Mouse (Mus musculus): Measurements from ENCODE around the gene Ttc17. TPM values are rescaled to one million over a fixed set of nuclear protein-coding genes. Genes with fewer than 3 reads are reported as not detected.
A peak's percentile ranks its signal among the peaks of the same experiment; 100 is the strongest.

Gene Ttc17
- polyA plus RNA-seq, 1 experiment from 2014 or later: 13.8 TPM

- Histone ChIP-seq H3K4me3 (no peak overlapping the region), H3K4me1 (peaks cover 26% of the 10 kb centered on the region), H3K9me3 (no peaks in the 10 kb centered on the region), H3K27ac (no peak overlapping the region), H3K27me3 (ENCODE audit: poor library complexity, severe bottlenecking) (peaks cover 49% of the 10 kb centered on the region), H3K36me3 (replicated peaks) (no peaks in the 10 kb centered on the region)
- WGBS: 75% methylated on average over 4 of the region's 4 CpGs
- no peak for DNase-seq (ENCODE audit: extremely low spot score, low spot score)
Observed at GRCm38 (mm10) chr2:94276103-94276502, 130.4 kb downstream of the Ttc17 start.

DNA sequence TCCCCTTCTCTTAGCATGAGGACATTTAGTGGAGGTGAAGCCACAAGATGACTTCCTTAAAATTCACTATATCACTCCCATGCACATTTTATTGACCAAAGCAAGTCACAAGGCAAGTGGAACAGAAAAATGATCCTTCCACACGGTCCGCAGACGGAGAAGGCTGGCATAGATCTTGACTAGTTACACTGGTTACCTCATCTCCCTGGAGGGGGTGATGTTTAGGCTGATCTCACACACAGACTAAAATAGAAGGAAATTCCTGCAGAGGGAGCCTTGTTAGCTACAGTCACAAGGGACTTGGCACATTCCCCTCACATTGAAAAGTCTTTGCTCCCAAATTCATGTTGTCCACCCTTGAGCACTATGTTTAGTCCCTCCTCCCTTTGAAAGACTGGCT lies 130.8 kb downstream of the Ttc17 start:
- DNase-seq (ENCODE audit: extremely low spot score, low spot score): no peak
- Histone ChIP-seq H3K27ac (no peak overlapping the region), H3K36me3 (replicated peaks) (no peaks in the 10 kb centered on the region), H3K27me3 (ENCODE audit: poor library complexity, severe bottlenecking) (peaks cover 51% of the 10 kb centered on the region), H3K4me3 (no peak overlapping the region), H3K4me1 (peaks cover 26% of the 10 kb centered on the region), H3K9me3 (no peaks in the 10 kb centered on the region)
- 89% methylated on average over 3 of the region's 3 CpGs for WGBS

GRCm38 (mm10) chr2:94273154-94274021 lies 133.1 kb downstream of the Ttc17 start:
- Histone ChIP-seq H3K4me1 (peaks cover 27% of the 10 kb centered on the region), H3K4me3 (peak overlapping the region; percentile 72), H3K36me3 (replicated peaks) (no peaks in the 10 kb centered on the region), H3K27ac (peak overlapping the region; percentile 91), H3K27me3 (ENCODE audit: poor library complexity, severe bottlenecking) (peaks cover 53% of the 10 kb centered on the region), H3K9me3 (no peaks in the 10 kb centered on the region)
- peak; percentile 63 for DNase-seq (ENCODE audit: extremely low spot score, low spot score)
- under 1% methylated on average over 71 of the region's 72 CpGs for WGBS

- no peak overlapping the region for H3K4me3 ChIP-seq
- no peaks in the 10 kb centered on the region for H3K9me3 ChIP-seq
- H3K27ac ChIP-seq: no peak overlapping the region
- H3K4me1 ChIP-seq: peaks cover 45% of the 10 kb centered on the region
- WGBS: 93% methylated on average over 10 of the region's 10 CpGs
- DNase-seq (ENCODE audit: extremely low spot score, low spot score): no peak
- H3K36me3 ChIP-seq (replicated peaks): no peaks in the 10 kb centered on the region
- peaks cover 75% of the 10 kb centered on the region for H3K27me3 ChIP-seq (ENCODE audit: poor library complexity, severe bottlenecking)
Observed at GRCm38 (mm10) chr2:94271176-94271575, 135.3 kb downstream of the Ttc17 start.

DNA sequence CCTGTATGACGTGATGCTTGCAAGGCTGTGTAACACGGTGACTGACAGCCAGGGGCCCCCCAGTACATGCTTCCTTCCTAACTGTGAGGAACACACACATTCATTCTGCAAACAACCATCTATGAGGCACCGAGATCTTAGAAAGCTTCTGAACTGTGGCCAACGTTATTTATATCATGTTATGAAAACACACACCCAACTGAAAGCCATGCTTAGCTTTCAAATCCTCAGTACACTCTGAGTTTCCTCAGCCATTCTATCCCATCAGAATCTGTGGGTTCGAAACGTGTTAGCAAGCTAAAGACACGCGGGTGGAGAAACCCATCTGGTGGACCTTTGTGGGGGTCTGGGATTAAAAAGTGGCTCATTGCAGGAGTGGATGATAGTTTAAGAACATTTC lies 137.7 kb downstream of the Ttc17 start:
- Histone ChIP-seq H3K4me1 (peaks cover 60% of the 10 kb centered on the region), H3K4me3 (no peak overlapping the region), H3K27me3 (ENCODE audit: poor library complexity, severe bottlenecking) (peaks cover 58% of the 10 kb centered on the region), H3K36me3 (replicated peaks) (no peaks in the 10 kb centered on the region), H3K9me3 (no peaks in the 10 kb centered on the region), H3K27ac (no peak overlapping the region)
- WGBS: 87% methylated on average over 8 of the region's 8 CpGs
- DNase-seq (ENCODE audit: extremely low spot score, low spot score): no peak

DNA sequence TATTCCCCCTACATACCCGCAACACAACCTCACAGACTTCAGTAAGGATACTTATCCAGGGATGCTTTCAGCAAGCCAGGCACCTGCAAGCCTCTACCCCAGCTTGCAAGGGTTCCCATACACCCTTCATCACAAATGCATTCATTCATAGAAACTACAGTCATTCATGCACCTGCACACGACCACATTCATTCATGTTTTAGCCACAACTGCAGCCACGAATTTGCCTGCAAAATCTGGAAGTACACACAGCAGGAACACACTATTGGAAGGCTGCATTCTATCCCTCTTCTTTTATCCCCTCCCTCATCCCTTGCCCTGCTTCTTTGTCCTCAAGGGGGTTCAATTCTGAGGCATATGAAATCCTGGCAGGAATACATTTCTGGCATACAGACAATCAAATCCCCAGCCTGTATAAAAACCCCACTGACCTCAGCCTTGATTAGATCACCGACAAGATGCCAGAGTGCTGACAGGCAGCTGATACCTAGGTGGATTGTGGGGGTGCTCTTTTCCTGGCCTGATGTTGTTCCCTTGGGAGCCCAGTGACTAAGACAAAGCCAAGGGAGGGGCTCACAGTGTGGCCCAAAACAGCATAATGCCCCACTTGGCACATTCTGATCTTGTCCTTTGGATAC lies 139.2 kb downstream of the Ttc17 start:
- peak overlapping the region; percentile 89 for H3K27ac ChIP-seq
- H3K4me1 ChIP-seq: peaks cover 61% of the 10 kb centered on the region
- no peaks in the 10 kb centered on the region for H3K9me3 ChIP-seq
- no peaks in the 10 kb centered on the region for H3K36me3 ChIP-seq (replicated peaks)
- H3K27me3 ChIP-seq (ENCODE audit: poor library complexity, severe bottlenecking): peaks cover 48% of the 10 kb centered on the region
- DNase-seq (ENCODE audit: extremely low spot score, low spot score): no peak
- 26% methylated on average over 4 of the region's 4 CpGs for WGBS
- H3K4me3 ChIP-seq: no peak overlapping the region

DNA sequence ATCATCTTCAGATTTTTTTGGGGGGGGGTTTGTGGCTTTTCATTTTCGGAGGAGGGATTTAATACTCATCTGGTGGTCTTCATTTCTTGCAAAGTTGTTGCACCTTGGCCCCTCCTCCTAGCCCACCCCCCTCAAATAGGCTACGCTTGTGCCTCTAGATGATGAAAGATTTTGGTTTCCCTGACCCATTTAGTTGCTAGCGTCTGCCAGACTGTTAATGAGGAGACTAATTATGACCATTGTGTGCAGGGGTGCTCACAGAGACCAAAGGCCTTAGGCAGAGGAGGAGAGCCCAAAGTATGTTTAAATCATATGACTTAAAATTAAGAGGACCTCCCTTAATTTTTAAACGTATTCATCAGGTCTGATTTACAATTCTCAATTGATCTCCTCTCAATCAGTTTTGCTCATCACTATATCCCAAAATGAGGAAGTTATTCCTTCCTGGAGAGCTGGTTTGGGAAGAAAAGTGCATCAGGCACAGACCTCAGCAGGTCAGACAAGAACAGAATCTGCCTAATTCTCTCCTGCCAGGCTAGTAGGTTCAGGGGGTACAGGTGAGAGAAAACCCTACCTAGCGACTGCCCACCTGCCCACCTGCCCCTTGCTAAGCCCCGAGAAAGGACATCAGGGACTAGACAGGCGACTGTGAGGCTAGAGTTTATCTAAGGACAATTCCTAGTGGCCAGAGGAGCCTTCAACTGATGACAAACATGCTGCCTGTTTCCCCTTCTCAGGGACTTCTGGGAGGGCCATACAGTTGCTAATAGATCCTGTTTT lies 139.9 kb downstream of the Ttc17 start:
- 17% methylated on average over 7 of the region's 7 CpGs for WGBS
- no peak for DNase-seq (ENCODE audit: extremely low spot score, low spot score)
- H3K36me3 ChIP-seq (replicated peaks): no peaks in the 10 kb centered on the region; the same call in 1 of the 2 replicates
- peaks cover 41% of the 10 kb centered on the region for H3K27me3 ChIP-seq (ENCODE audit: poor library complexity, severe bottlenecking)
- peak overlapping the region; percentile 63 for H3K4me3 ChIP-seq
- no peaks in the 10 kb centered on the region for H3K9me3 ChIP-seq
- H3K4me1 ChIP-seq: peaks cover 69% of the 10 kb centered on the region
- peak overlapping the region; percentile 89 for H3K27ac ChIP-seq

DNA sequence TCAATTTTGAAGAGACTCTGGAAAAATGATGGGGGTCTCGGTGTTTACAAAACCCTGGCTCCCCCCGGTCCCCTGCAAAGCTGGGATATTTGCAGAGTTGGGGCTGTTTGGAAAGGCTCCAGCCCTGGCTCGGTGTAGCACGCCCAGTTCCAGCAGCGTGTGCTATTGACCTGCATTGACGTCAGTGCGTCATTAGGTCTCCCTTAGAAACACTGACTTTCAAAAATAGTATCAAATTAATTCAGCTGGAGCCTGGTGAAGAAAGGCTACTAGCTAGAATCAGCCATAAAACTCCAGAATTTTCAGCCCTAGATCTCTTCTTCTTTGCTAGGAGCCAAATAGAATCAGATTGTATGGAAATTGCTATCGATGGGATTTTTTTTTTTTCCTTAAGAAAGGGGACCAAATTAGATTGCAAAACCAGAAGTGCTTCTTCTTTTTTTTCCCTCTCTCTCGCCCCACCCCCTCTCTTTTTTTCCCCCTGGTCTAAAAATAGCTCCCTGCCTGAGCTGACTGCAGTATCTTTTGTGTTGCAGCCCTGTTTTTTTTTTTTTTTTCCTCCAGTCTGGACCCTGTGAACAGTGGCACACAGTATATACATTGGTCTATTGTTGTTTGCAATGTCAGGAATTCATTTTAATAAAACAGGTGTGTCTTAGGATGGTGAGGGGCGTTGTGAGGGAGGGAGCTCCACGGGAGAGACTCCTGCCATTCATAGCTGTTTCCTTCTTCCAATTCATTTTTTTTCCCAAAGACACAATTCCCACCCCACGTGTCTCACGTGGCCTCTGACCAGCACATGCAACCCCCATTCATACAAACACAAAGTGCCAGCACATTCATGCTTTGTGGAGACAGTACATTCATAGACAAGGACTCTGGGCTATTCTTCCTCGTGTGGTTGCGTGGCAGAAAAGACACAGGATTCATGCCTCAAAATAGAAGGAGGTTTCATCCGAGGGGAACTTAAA lies 141.0 kb downstream of the Ttc17 start:
- H3K4me1 ChIP-seq: peaks cover 70% of the 10 kb centered on the region
- peaks cover 10% of the 10 kb centered on the region for H3K36me3 ChIP-seq (replicated peaks)
- peak overlapping the region; percentile 63 for H3K4me3 ChIP-seq
- H3K27ac ChIP-seq: peak overlapping the region; percentile 89
- no peaks in the 10 kb centered on the region for H3K9me3 ChIP-seq
- 3% methylated on average over 16 of the region's 16 CpGs for WGBS
- DNase-seq (ENCODE audit: extremely low spot score, low spot score): peak; percentile 64
- H3K27me3 ChIP-seq (ENCODE audit: poor library complexity, severe bottlenecking): peaks cover 34% of the 10 kb centered on the region

GRCm38 (mm10) chr2:94264631-94265098 lies 141.8 kb downstream of the Ttc17 start:
- Histone ChIP-seq H3K27me3 (ENCODE audit: poor library complexity, severe bottlenecking) (peaks cover 34% of the 10 kb centered on the region), H3K4me3 (peak overlapping the region; percentile 63), H3K27ac (peak overlapping the region; percentile 89), H3K9me3 (no peaks in the 10 kb centered on the region), H3K36me3 (replicated peaks) (peaks cover 18% of the 10 kb centered on the region), H3K4me1 (peaks cover 70% of the 10 kb centered on the region)
- 0% methylated on average over 12 of the region's 12 CpGs for WGBS
- DNase-seq (ENCODE audit: extremely low spot score, low spot score): peak; percentile 51

DNA sequence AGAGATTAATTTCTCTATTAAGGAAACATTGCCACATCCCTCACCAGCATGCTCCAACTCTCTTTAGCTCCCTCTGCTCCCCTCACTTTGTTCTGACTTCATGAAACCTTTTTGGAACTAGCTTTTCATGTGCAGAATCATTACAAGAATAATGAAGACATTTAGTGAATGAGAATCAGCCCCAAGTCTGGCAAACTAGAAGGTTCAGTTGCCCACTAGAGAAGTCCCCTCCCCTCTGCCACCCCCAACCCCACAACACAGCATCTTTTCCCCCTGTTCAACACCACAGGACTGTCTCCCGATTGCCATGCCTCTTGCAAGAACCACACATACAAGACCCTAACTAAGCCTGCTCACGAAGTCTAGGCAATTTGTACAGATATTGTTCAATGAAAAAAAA lies 142.5 kb downstream of the Ttc17 start:
- no peaks in the 10 kb centered on the region for H3K9me3 ChIP-seq
- H3K4me1 ChIP-seq: peaks cover 70% of the 10 kb centered on the region
- WGBS: 0% methylated on average over 2 of the region's 2 CpGs
- no peak for DNase-seq (ENCODE audit: extremely low spot score, low spot score)
- peak overlapping the region; percentile 63 for H3K4me3 ChIP-seq
- H3K36me3 ChIP-seq (replicated peaks): peaks cover 23% of the 10 kb centered on the region
- peak overlapping the region; percentile 89 for H3K27ac ChIP-seq
- H3K27me3 ChIP-seq (ENCODE audit: poor library complexity, severe bottlenecking): peaks cover 34% of the 10 kb centered on the region

DNA sequence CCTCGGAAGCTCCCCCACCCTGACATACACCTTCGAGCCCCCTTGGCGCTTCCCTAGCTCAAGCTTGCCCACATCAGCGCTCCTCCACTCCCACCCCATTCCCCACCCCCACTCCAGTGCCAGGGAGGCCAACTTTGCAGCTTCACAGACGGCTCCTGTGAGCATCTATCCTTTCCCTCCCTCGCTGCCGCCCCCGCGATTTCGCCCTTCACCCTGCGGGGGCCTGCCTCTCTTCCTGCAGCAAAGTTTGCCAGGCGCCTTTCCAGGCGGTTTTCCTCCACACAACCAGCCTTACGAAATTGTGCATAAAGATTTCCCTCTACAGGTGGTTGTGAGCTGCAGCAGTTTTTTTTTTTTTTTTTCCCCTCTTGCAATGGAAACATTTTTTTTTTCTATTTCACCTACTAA lies 143.0 kb downstream of the Ttc17 start:
- H3K9me3 ChIP-seq: no peaks in the 10 kb centered on the region
- peak; percentile 52 for DNase-seq (ENCODE audit: extremely low spot score, low spot score)
- 0% methylated on average over 14 of the region's 14 CpGs for WGBS
- H3K36me3 ChIP-seq (replicated peaks): peaks cover 23% of the 10 kb centered on the region
- peaks cover 33% of the 10 kb centered on the region for H3K27me3 ChIP-seq (ENCODE audit: poor library complexity, severe bottlenecking)
- H3K27ac ChIP-seq: peak overlapping the region; percentile 89
- H3K4me1 ChIP-seq: peaks cover 70% of the 10 kb centered on the region
- peak overlapping the region; percentile 63 for H3K4me3 ChIP-seq
